Mouse (Mus musculus): ENCODE data around the gene Chst11. TPM values are rescaled to one million over a fixed set of nuclear protein-coding genes. Genes with fewer than 3 reads are reported as not detected.
"Not testable (repeated sequence)": the region's sequence is repeated elsewhere in the genome, so short reads cannot be mapped to it uniquely, and the experiment has no call there.

Chst11 gene
- total RNA-seq, 2 experiments from 2014 or later: 2.3 to 2.6 TPM

DNA sequence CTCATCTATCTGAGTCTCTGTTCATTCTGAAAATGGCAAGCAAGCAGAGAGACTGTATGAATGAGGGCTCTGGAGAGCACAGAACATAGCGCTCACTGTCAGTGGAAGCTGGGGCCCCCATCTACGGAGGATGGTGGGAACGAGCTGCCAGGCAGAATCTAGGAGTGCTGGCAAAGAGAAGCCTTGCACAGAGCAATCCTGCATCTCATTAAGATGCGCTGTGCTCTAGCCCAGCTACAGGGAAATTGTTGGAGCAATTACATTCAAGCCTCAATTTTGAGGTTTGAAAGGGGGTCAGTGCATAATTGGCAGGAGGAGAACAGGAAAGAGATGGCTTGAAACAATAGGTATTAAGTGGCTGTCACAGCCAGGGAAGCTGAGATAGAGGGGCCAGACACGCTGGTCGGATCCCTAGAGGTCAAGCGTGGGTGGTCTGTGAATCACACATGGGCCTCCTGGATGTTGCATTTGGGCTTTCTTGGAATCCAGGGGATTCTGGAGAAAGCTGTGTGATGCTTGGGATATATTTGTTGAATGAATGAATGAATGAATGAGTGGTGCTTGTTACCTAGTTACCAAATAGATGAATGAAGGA is 121.0 kb downstream of the Chst11 start:
- no peak for DNase-seq (ENCODE audit: low spot score in 2 of 2)

DNA sequence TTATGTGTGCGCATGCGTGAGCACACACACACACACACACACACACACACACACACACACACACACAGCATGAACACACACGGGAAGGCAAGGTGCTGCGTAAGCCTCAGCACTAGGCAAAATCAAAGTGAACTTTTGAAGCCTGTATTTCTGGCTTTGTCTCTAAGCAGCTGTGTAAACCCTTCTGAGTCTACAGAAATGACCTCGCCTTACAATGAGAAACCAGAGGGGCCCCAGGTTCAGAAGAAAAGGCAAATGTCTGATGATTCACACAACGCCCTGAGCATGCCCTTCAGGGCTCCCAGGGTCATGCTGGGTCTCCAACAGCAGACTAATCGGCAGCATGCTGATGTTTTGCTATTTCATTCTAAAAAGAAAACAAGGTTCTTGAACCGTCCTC is 122.1 kb downstream of the Chst11 start:
- no peak for DNase-seq (ENCODE audit: low spot score in 2 of 2)

DNA sequence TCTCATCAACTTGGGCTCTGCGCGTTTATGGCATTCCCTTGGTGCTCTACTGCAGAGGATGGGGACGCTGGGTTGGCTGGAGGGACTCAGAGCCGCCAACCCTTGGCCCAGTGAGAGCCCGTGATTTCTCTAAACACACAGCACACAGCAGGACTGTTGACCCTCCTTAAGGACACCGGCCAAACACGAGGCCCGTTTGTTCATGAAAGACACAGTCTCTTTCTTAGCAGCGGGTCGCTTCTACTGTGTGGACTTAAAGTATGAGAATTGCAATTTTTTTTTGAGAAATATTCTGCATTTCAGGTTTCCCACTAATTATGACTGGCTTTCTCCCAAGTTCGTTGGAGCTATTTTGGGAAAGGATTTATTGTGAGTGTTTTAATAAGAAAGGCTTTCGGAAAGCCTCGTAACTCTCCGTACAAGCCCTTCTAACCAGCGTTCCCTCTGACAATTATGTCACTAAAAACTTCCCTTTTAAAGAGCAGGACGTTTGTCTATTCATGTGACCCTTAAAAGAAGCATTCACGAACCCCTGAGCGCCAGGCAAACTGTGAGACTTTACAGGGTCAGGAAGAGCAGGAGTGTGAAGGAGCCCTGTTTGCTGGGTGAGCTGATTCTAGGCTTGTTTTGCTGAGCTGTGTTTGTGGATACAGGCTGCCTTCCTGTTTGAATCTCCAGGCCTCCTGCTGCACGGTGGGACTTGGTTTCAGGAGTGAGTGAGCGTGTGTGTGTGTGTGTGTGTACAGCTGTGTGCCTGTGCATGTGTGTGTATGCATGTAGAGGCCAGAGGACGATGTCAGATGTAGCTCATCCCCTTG is 122.8 kb downstream of the Chst11 start:
- no peak for DNase-seq (ENCODE audit: low spot score in 2 of 2)

DNA sequence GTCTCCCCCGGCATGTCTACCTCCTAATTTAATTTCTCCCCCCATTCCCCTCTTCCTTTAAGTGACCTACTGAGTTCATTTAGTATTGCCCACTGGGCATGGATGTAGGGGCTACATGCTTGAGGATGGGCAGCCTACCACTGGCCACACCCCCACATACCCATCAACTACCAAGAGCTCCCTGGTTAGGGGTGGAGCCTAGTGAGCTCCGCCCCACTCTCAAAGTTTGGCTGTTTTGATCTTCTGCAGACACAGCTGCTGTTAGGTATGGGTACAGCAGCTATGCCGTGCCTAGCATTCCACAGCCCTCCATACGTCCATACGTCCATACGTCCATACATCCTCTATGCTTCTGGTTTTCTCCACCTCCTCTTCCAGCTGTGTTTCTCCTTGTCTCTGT is 123.6 kb downstream of the Chst11 start:
- DNase-seq (ENCODE audit: low spot score in 2 of 2): no peak

DNA sequence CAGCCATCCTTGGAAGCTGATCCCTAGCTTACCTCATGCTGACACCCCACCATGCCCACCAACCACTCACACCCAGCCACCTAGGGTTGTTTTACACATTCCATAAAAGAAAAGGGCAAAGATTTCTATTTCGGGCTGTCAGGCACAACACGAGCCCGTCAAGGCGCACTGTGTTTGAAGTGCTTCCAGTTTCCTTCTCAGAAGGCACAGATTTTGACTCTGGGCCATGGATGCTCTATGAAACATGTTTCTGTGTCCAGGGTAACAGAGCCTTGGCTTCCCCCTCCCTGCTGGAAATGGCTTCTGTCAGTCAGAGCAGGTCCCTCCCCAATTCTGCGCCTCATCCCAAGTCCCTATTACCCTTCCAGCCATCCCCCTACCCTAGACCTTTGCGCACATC is 125.7 kb downstream of the Chst11 start:
- DNase-seq (ENCODE audit: low spot score in 2 of 2): no peak

DNA sequence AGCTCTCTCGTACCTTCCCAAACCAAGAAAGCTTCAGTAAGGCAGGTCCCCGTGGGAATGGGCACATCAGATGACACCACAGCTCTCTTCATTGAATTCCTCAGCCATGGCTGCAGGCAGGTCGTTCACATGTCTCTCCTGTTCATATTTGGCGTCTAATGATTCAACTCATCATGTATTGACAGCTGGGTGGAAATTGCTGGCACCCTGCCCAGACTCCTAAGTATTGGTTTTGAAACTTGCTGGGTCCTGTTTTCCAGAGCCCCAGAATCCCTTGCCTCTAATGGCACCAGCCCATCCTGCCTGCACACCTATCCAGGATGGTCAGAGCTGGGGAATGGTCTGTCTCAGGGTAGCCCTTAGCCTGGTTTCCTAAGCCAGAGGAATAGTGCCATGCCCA is 127.0 kb downstream of the Chst11 start:
- DNase-seq (ENCODE audit: low spot score in 2 of 2): no peak

DNA sequence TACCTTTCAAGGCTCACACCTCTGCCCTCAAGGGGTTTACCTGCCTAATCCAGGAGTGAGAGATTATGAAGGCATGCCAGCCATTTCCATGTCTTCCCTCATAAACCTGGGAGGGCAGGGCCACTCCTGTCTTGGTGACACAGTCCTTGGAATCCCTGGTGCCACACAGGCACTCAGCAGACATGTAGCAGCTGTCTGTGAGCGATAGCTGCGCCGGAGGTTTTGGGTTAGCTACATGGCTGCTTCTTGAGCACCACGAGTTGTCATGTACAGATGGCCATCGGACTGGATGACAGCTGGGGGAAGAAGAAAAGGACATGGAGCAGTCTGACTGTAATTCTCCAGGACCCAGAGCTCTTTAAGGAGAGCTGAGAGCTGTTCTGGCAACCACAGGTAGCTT is 129.3 kb downstream of the Chst11 start:
- no peak for DNase-seq (ENCODE audit: low spot score in 2 of 2)

DNA sequence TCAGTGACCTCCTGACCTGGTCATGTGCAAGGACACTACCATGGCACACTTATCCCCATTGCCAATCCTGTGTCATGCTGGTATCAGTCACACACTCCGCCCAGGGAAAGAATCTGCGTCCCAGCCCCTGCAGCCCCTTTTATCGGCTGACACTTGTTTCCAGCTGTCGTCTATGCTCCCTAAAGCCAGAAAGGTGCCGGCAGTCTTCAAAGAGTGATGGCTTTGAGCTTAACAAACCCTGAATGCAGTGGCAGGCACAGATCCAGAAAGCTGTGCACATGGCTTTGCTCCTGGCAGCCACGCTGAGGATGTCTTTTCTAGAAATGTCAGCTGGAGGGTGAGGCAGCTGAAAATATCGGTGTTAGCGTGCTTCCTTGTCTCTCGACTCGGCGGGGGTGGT is 131.6 kb downstream of the Chst11 start:
- DNase-seq (ENCODE audit: low spot score in 2 of 2): peak in 1 of 2 experiments; percentile 28

DNA sequence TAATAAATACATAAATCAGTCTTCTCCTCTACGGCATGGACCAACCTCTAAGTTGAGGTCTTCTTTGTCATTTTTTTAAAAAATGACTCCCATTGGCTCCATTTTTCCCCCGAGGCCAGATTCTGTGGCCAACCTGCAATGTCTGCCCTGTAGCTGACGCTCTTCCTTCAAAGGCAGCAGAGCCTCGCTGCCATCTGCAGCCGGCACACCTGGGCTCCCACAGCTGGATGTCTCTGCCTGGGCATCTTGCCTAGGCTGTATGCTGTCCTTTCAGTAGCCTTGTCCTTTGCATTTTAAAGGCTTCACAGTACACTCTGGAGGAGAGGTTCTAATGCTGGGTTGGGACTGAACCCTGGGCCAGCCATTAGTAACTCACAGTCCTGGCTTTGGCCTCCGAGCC is 132.6 kb downstream of the Chst11 start:
- no peak for DNase-seq (ENCODE audit: low spot score in 2 of 2)

DNA sequence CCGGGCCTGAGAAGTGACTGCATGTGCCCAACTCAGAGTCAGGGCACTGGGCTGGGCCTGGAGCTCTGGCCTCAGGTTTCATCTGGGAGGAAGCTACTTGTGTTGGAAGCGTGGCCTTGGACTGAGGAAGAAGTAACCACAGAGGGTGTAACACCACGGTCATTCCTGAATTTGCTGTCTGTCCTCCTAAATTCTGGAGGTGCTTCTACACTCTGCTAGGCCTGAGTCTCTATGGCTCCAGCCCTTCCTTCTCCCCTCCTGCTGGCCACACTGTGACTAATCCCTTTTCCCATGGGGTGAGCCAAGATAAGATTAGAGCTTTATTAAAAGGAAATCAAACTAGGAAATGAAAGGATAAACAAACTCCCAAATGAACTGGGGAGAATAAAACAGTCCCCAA is 133.3 kb downstream of the Chst11 start:
- DNase-seq (ENCODE audit: low spot score in 2 of 2): no peak

DNA sequence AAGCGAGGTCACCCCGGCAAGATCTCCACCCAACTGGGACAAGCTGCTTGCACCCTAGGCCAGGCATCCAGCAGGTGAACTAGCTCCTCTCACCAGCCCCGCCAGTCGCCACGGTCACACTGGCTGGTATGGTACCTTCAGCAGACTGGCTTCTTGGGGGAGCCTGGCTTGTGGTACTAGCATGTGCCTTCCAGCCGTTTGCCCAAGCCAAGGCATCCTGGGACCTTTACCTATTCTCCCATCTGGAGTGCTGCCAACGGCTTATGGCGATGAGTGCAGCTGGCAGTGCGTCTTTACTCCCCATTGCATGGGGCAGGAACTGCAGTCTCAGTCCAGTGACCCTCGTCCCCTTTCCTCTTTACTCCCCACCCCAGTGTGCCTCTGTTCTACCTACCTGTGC is 133.7 kb downstream of the Chst11 start:
- no peak for DNase-seq (ENCODE audit: low spot score in 2 of 2)

DNA sequence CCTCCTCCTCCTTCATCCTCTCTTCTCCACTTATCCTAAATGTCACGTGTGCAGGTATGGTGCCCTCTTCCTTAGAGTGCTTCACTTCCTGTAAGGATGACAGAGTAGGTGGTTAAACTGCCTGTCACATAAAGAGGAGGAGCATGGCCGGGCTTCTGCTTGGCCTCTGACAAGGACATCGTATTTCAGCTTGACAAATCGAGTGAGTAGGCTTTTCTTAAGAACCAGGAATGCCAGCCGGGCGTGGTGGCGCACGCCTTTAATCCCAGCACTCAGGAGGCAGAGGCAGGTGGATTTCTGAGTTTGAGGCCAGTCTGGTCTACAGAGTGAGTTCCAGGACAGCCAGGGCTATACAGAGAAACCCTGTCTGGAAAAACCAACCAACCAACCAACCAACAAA is 134.2 kb downstream of the Chst11 start:
- not testable (repeated sequence) for DNase-seq (ENCODE audit: low spot score in 2 of 2)

DNA sequence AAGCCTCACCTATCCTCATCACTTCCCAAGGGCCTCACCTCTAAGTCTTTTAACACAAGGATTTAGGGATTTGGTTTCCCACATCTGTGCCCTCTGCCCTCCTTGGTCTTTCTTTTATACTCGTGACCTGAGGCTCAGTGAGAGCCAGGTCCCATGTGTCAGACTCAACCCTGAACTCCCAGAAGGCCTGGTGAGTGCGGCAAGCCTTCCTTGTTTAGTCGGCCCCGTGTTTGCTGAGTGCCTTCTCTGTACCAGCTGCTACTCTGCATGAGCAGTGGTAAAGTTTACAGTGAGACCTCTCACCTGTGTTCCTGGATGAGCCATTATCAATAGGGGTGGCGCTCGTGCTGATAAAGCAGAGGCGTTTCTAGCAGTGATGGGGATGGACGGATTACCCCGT is 134.6 kb downstream of the Chst11 start:
- no peak for DNase-seq (ENCODE audit: low spot score in 2 of 2)

DNA sequence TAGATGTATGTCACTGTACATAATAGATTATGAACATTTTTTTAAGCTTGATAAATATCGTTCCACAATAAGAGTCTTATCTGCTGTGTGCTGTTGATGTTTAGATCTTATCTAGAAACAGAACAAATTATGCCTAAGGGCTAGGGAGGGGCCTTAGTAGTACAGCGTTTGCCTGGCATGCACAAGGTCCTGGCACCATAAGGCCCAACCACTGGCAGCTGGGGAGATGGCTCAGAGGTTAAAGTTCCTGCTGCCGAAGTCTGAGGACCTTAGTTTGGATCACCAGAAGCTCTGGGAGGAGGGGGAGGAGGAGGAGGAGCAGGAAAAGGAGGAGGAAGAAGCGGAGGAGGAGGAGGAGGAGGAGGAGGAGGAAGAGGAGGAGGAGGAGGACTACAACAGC is 135.6 kb downstream of the Chst11 start:
- DNase-seq (ENCODE audit: low spot score in 2 of 2): no peak

DNA sequence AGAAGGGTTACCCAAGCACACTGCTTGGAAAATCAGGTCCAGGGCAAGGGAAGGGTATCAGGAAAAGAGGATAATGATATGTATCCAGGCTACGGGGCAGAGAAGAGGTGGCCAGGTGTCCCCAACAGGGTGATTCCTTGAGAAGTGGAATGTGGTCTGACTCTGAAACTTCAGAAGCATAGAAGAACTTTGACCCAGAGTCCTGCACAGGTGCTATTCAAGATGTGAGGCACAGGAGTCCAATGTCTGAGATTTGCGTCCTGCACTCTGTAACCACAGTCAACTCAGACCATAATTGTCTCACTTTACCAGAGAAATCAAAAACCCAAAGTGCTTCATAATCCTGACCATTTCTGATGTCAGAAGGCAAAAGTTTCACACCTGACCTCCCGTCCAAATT is 139.3 kb downstream of the Chst11 start:
- no peak for DNase-seq (ENCODE audit: low spot score in 2 of 2)

DNA sequence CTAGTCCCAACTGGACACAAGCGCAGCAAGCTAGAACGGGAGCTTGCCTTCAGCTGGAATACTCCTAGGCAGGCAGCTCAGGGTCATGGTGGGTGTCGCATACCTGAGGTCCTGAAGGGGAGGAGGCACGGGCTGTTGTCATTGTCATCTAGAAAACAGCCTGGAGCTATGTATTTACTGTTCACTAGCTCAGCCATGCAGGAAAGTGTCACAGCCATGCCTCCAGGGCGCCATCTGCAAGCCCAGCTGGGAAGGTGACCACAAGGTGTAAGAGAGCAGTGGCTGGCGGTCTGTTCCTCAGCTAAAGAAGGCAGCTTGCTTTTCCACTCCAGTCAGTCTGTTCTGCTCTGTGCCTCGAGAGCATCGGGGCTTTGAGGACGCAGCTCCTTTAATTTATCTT is 141.1 kb downstream of the Chst11 start:
- no peak for DNase-seq (ENCODE audit: low spot score in 2 of 2)

DNA sequence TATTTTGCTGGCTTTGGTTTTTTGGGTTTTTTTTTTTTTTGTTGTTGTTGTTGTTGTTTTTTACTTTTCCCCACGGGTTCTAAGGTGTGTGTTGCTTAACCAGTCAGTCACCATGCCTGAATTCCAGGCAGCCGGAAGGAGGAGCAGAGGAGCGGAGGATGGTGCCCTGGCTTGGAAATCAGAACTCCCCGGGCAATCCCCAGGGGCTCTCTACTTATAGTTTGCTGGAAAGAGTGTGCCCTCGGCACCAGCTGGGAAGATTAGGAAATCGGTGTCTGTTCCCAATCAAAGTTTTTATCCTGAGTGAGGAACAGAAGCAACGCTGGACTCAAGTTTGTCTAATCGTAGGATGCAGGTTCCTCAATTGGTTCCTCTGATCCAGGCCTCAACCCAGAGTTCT is 143.1 kb downstream of the Chst11 start:
- DNase-seq (ENCODE audit: low spot score in 2 of 2): no peak

DNA sequence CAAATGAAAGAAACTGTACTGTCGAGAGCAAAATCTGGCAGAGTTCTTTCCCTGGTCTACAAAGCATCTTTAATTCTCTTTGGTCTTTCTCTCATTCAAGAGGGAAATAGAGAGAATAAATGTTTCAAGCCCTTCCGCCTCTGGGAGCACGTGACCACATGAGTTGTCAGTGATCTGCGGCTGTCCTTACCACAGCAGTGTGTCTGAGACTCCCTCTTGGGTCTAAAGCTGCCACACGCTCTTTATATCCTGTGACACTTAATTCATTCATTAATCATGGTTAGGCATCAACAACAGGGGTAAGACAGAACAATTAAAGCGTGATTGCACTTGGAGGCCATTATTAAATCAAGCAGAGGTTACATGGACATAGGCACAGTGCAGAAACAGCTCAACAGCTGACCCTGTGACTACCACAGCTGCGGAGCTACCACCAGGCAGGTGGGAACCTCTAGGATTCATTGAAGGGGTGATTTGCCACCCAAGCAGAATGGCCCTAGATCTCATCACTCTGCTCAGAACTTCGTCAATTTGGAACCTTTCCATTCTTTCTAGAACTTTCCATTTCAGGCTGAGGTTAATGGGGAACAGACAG is 144.4 kb downstream of the Chst11 start:
- DNase-seq (ENCODE audit: low spot score in 2 of 2): no peak

DNA sequence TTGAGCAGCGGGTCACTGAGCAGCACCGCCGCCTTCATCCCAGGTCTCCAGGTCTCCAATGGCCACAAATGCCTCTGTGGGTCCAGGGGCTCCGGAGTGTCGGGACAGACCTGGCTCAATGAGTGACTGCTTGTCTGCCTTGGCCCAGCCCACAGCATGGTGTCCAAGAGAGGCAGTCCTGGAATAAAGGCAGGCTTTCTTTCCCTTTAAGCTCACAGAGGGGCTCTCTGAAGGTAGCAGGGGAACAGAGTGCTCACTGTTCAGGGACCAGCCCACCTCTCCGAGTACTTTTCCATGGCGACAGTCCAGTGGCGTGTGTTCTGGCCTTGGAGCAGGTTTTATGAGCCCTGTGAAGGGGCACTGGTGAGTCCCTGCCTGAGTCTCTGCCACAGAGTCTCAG is 145.3 kb downstream of the Chst11 start:
- no peak for DNase-seq (ENCODE audit: low spot score in 2 of 2)

DNA sequence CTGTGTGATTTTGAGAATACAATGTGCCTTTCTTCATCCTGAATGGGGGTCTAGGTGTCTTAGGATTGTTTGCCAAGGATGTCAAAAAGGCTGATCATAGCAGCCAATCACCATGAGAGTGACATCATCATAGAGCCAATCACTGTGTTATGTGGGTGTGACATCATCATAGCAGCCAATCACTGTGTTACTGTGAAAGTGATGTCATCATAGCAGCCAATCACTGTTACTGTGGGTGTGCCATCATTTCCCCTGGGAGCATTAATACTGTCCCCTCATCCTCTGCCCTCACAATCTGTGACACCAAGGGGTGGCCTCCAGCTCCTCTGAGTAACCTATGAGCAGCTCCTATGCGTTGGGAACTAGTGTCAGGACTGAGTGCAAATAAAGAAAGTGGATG is 146.6 kb downstream of the Chst11 start:
- DNase-seq (ENCODE audit: low spot score in 2 of 2): no peak

DNA sequence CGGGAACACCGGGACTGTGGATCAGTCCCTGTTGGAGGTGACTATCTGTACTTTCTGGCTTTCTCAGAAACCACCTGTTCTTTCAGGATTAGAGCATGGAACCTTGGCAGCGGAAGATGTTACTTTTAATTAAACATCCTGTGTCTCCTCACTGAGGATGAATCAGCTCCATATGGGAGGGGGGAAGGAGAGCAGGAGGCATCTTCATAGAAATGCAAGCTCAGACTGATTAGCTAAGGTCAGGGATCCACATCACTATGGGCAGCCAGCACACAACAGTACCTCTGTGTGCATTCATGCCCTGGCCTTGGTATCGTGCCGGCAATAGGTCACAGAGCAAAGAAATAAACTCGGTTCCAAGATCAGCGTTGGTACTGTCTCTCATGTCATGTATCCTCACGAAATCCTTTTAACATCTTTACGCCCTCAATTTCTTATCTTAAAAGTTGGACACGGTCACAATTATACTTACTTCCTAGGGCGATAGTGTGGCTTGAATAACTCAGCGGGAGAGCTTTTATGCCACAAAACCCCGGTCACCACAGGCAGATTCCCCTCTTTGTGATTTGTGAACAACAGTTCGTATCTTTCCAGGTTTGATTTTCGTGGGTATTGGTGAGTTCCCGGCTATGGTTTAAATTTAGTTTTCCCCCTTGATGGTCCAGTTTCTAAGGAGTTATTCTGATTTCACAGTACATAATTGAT is 148.7 kb downstream of the Chst11 start:
- DNase-seq (ENCODE audit: low spot score in 2 of 2): no peak

DNA sequence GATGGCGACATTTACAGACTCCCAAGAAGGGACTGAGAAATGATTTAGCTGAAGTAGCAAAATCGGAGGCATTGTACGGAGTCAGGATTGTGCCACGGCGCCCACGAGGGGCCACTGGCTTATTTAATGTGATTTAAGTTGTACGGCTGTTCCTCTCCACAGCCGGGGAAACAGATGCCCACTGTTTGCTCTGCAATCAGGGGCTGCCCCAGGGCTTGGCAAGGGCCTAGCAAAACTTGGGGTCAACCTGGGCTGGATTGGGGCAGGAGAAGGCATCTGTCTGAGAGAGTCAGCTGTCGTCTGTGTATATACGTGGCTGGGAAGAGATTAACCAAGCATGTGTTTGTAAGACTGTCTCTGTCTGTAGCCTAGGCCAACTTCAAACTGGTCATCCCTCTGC is 149.6 kb downstream of the Chst11 start:
- no peak for DNase-seq (ENCODE audit: low spot score in 2 of 2)
